Mouse (Mus musculus): ENCODE data around the gene Il12rb1. TPM values are rescaled to one million over a fixed set of nuclear protein-coding genes. Genes with fewer than 3 reads are reported as not detected.

Il12rb1 gene
- total RNA-seq, 2 experiments from 2014 or later = 0.80 to 0.83 TPM

- no peak for DNase-seq (ENCODE audit: low spot score in 2 of 2)
- intact Hi-C loops (cut with DNase I) = loop anchor here (2.0 kb wide), 1 partner anchor 104 kb away; the partner anchor contains the start of gene Mpv17l2
These were observed 56.5 kb downstream of the Il12rb1 start for GRCm38 (mm10) chr8:70864712-70865221.

GRCm38 (mm10) chr8:70865350-70866000, 57.2 kb downstream of the Il12rb1 start:
- intact Hi-C loops (cut with DNase I) = loop anchor here (2.0 kb wide), 1 partner anchor 105 kb away; the partner anchor contains the start of gene Mpv17l2
- peak; percentile 100 for DNase-seq (ENCODE audit: low spot score in 2 of 2)

GRCm38 (mm10) chr8:70866001-70866520, 57.8 kb downstream of the Il12rb1 start:
- intact Hi-C loops (cut with DNase I) = no loop called here
- DNase-seq (ENCODE audit: low spot score in 2 of 2) = no peak

- intact Hi-C loops (cut with DNase I) = no loop called here
- DNase-seq (ENCODE audit: low spot score in 2 of 2) = no peak
These were observed 58.3 kb downstream of the Il12rb1 start for GRCm38 (mm10) chr8:70866566-70866965.

- intact Hi-C loops (cut with DNase I) = loop anchor here (1.0 kb wide), 1 partner anchor 24 kb away; no protein-coding TSS in a partner anchor
- DNase-seq (ENCODE audit: low spot score in 2 of 2) = peak in 1 of 2 experiments; percentile 33
These were observed 60.4 kb downstream of the Il12rb1 start for GRCm38 (mm10) chr8:70868559-70869198.

GRCm38 (mm10) chr8:70869199-70869571, 60.9 kb downstream of the Il12rb1 start:
- no peak for DNase-seq (ENCODE audit: low spot score in 2 of 2)
- intact Hi-C loops (cut with DNase I) = loop anchor here (1.0 kb wide), 1 partner anchor 25 kb away; no protein-coding TSS in a partner anchor

GRCm38 (mm10) chr8:70869601-70870041, 61.4 kb downstream of the Il12rb1 start:
- peak; percentile 81 to 85 for DNase-seq (ENCODE audit: low spot score in 2 of 2)
- intact Hi-C loops (cut with DNase I) = loop anchor here (1.0 kb wide), 1 partner anchor 25 kb away; no protein-coding TSS in a partner anchor

Small RNA genes within 50 kb of the gene (microRNA-seq; reads per million reads assigned to microRNA genes)
- 6.4 to 10.1 reads per million in 2 experiments for gene Mir7240

Other genes with a start within 250 kb of the Il12rb1 start
- 10 to 100 TPM; 51.9 to 52.1 TPM for gene Isyna1, start 214.1 kb upstream of the Il12rb1 start, total RNA-seq (2021)
- gene Ssbp4, start 199.6 kb upstream of the Il12rb1 start, total RNA-seq (2021) = 100 to 1,000 TPM; 242 to 257 TPM
- 1 to 10 TPM in 1 of 2 experiments, under 1 TPM in 1; 0.37 to 1.2 TPM for gene Lrrc25, start 192.3 kb upstream of the Il12rb1 start, total RNA-seq (2021)
- not detected for gene Gdf15, start 176.0 kb upstream of the Il12rb1 start, total RNA-seq (2021)
- gene Pgpep1, start 148.1 kb upstream of the Il12rb1 start, total RNA-seq (2021) = 10 to 100 TPM; 12.7 to 18.1 TPM
- 10 to 100 TPM; 62.9 to 63.5 TPM for gene Lsm4, start 135.2 kb upstream of the Il12rb1 start, total RNA-seq (2021)
- 100 to 1,000 TPM; 209 to 225 TPM for gene Jund, start 109.5 kb upstream of the Il12rb1 start, total RNA-seq (2021)
- gene Iqcn, start 105.0 kb upstream of the Il12rb1 start, total RNA-seq (2021) = under 1 TPM; 0.18 to 0.30 TPM
- not detected for gene Gm3336, start 89.9 kb upstream of the Il12rb1 start, total RNA-seq (2021)
- 1 to 10 TPM; 1.6 to 1.7 TPM for gene Pde4c, start 84.7 kb upstream of the Il12rb1 start, total RNA-seq (2021)
- 100 to 1,000 TPM; 830 to 904 TPM for gene Rab3a, start 53.8 kb upstream of the Il12rb1 start, total RNA-seq (2021)
- gene Mpv17l2, start 47.5 kb upstream of the Il12rb1 start, total RNA-seq (2021) = 10 to 100 TPM; 34.5 to 43.2 TPM
- 100 to 1,000 TPM; 150 to 152 TPM for gene Pik3r2, start 31.7 kb upstream of the Il12rb1 start, total RNA-seq (2021)
- 100 to 1,000 TPM; 298 to 350 TPM for gene Mast3, start 3.4 kb upstream of the Il12rb1 start, total RNA-seq (2021)
- gene Arrdc2, start 31.3 kb downstream of the Il12rb1 start, total RNA-seq (2021) = 10 to 100 TPM in 1 of 2 experiments, 1 to 10 TPM in 1; 9.5 to 12.2 TPM
- gene Kcnn1, start 54.8 kb downstream of the Il12rb1 start, total RNA-seq (2021) = 10 to 100 TPM; 19.1 to 20.9 TPM
- gene Ccdc124, start 65.5 kb downstream of the Il12rb1 start, total RNA-seq (2021) = 10 to 100 TPM; 88.0 to 95.9 TPM
- gene Slc5a5, start 84.3 kb downstream of the Il12rb1 start, total RNA-seq (2021) = 10 to 100 TPM in 1 of 2 experiments, 1 to 10 TPM in 1; 8.2 to 10.9 TPM
- 100 to 1,000 TPM; 550 to 570 TPM for gene Rpl18a, start 89.0 kb downstream of the Il12rb1 start, total RNA-seq (2021)
- 10 to 100 TPM; 71.2 to 80.7 TPM for gene Map1s, start 97.5 kb downstream of the Il12rb1 start, total RNA-seq (2021)

All from left cerebral cortex, postnatal 25 days (tissue).